Mouse (Mus musculus): ENCODE results near the gene Srp72. TPM values are rescaled to one million over a fixed set of nuclear protein-coding genes. Genes with fewer than 3 reads are reported as not detected.
A peak's percentile ranks its signal among the peaks of the same experiment; 100 is the strongest.

The Srp72 gene
- polyA plus RNA-seq, 1 experiment from 2014 or later = 123 TPM

GRCm38 (mm10) chr5:76947758-76948157 is 26.7 kb upstream of the Srp72 start:
- in situ Hi-C loops (cut with MboI; ENCODE audit: low pct_unique_long_range_greater_than_20kb) = no loop called here
- DNase-seq (ENCODE audit: low read depth, low spot score) = no peak
- no peak for TF ChIP-seq CTCF (IDR thresholded peaks at IDR 0.05)
- ATAC-seq = no peak
- CTCF ChIA-PET = interaction anchor here (0.7 to 3.2 kb wide), 7 partner anchors 12 to 46 kb away, joined by 3 to 13 read pairs (median 3); no protein-coding TSS in a partner anchor
- POLR2A ChIA-PET = no interaction called here
- H3K27me3 ChIP-seq = no peaks in the 10 kb centered on the region

GRCm38 (mm10) chr5:76950343-76951105 is 24.0 kb upstream of the Srp72 start:
- no peaks in the 10 kb centered on the region for H3K27me3 ChIP-seq
- ChIA-PET POLR2A (interaction anchor here (0.6 to 2.7 kb wide), 8 partner anchors 9 to 483 kb away, joined by 3 to 18 read pairs (median 5); partner anchors contain the start of gene Aasdh), CTCF (interaction anchor here (0.8 to 2.3 kb wide), 12 partner anchors 9 to 62 kb away, joined by 3 to 18 read pairs (median 4); no protein-coding TSS in a partner anchor)
- ATAC-seq (peak; percentile 38), DNase-seq (ENCODE audit: low read depth, low spot score) (no peak)
- TF ChIP-seq CTCF (IDR thresholded peaks at IDR 0.05) = no peak
- in situ Hi-C loops (cut with MboI; ENCODE audit: low pct_unique_long_range_greater_than_20kb) = loop anchor here (5.0 to 10.0 kb wide), 2 partner anchors 48 to 366 kb away; partner anchors contain the start of gene Cep135

- no peak for TF ChIP-seq CTCF (IDR thresholded peaks at IDR 0.05)
- ATAC-seq (peak; percentile 90), DNase-seq (ENCODE audit: low read depth, low spot score) (peak; percentile 96)
- in situ Hi-C loops (cut with MboI; ENCODE audit: low pct_unique_long_range_greater_than_20kb) = loop anchor here (5.0 to 10.0 kb wide), 2 partner anchors 49 to 367 kb away; partner anchors contain the start of gene Cep135
- H3K27me3 ChIP-seq = no peaks in the 10 kb centered on the region
- ChIA-PET POLR2A (interaction anchor here (0.6 to 2.7 kb wide), 7 partner anchors 9 to 482 kb away, joined by 3 to 18 read pairs (median 6); partner anchors contain the start of gene Aasdh), CTCF (interaction anchor here (1.0 to 2.3 kb wide), 9 partner anchors 9 to 63 kb away, joined by 3 to 18 read pairs (median 4); no protein-coding TSS in a partner anchor)
These were observed 23.1 kb upstream of the Srp72 start, which contains the start of the genes Paics and Ppat for GRCm38 (mm10) chr5:76951106-76952027. Paics (plus strand) TSS chr5:76951307. Ppat (minus strand) TSS chr5:76951578.

- no peak for TF ChIP-seq CTCF (IDR thresholded peaks at IDR 0.05)
- DNase-seq (ENCODE audit: low read depth, low spot score) = no peak
- ChIA-PET CTCF (interaction anchor here (1.3 to 1.7 kb wide), 2 partner anchors 12 to 48 kb away, joined by 5 to 6 read pairs; partner anchors contain the start of gene Aasdh), POLR2A (interaction anchor here (1.1 to 2.2 kb wide), 2 partner anchors 46 to 48 kb away, joined by 3 to 8 read pairs; partner anchors contain the start of gene Aasdh)
- in situ Hi-C loops (cut with MboI; ENCODE audit: low pct_unique_long_range_greater_than_20kb) = loop anchor here (5.0 to 10.0 kb wide), 2 partner anchors 50 to 368 kb away; partner anchors contain the start of gene Cep135
- no peak for ATAC-seq
- no peaks in the 10 kb centered on the region for H3K27me3 ChIP-seq
These were observed 22.1 kb upstream of the Srp72 start for GRCm38 (mm10) chr5:76952112-76953040.

- ChIA-PET CTCF (interaction anchor here (0.9 to 1.7 kb wide), 6 partner anchors 9 to 49 kb away, joined by 3 to 6 read pairs (median 4); partner anchors contain the start of gene Aasdh), POLR2A (interaction anchor here (0.7 to 1.4 kb wide), 2 partner anchors 31 to 275 kb away, joined by 3 read pairs; no protein-coding TSS in a partner anchor)
- H3K27me3 ChIP-seq = no peaks in the 10 kb centered on the region
- TF ChIP-seq CTCF (IDR thresholded peaks at IDR 0.05) = no peak
- in situ Hi-C loops (cut with MboI; ENCODE audit: low pct_unique_long_range_greater_than_20kb) = loop anchor here (5.0 to 10.0 kb wide), 2 partner anchors 51 to 369 kb away; partner anchors contain the start of gene Cep135
- ATAC-seq (no peak), DNase-seq (ENCODE audit: low read depth, low spot score) (no peak)
These were observed 20.7 kb upstream of the Srp72 start for GRCm38 (mm10) chr5:76953794-76954193.

DNA sequence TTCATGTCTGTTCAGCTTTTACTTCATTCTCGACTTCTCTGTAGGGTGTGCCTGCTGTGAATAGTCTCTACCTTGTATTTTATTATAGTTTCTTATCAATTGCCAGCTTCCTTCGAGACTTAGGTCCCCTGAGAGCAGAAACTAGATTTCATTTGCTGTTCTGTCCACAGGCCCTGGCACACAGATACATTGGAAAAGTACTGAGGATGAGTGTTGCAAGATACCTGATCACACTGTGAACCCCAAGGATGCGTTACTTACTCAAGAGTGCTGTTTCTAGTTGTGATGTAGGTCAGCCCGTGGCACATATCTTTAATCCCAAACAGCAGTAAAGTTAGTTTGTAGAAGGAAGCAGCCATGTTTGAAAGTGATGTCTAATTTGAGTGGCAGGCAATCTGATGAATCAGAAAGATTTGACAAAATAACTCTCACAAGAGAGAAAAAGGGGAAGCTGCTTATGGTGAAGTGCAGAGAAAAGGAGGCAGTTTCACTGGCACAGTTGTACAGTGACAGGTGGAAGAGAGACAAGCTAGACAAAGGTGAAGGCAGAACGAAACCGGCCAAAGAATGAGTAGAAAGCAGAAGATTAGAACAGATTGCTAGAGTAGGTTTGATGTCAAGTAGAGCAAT is 20.1 kb upstream of the Srp72 start:
- in situ Hi-C loops (cut with MboI; ENCODE audit: low pct_unique_long_range_greater_than_20kb) = loop anchor here (5.0 to 10.0 kb wide), 2 partner anchors 52 to 370 kb away; partner anchors contain the start of gene Cep135
- TF ChIP-seq CTCF (IDR thresholded peaks at IDR 0.05) = no peak
- no peak for ATAC-seq
- DNase-seq (ENCODE audit: low read depth, low spot score) = no peak
- ChIA-PET CTCF (interaction anchor here (0.9 to 1.7 kb wide), 6 partner anchors 8 to 50 kb away, joined by 3 to 6 read pairs (median 4); partner anchors contain the start of gene Aasdh), POLR2A (interaction anchor here (1.4 kb wide), 1 partner anchor 32 kb away, joined by 3 read pairs; no protein-coding TSS in a partner anchor)
- H3K27me3 ChIP-seq = no peaks in the 10 kb centered on the region

GRCm38 (mm10) chr5:76955474-76955873 is 19.0 kb upstream of the Srp72 start:
- ATAC-seq = no peak
- no peaks in the 10 kb centered on the region for H3K27me3 ChIP-seq
- ChIA-PET POLR2A (no interaction called here), CTCF (interaction anchor here (0.9 to 1.6 kb wide), 3 partner anchors 10 to 13 kb away, joined by 3 read pairs; no protein-coding TSS in a partner anchor)
- in situ Hi-C loops (cut with MboI; ENCODE audit: low pct_unique_long_range_greater_than_20kb) = loop anchor here (10.0 kb wide), 1 partner anchor 371 kb away; the partner anchor contains the start of gene Cep135
- no peak for DNase-seq (ENCODE audit: low read depth, low spot score)
- TF ChIP-seq CTCF (IDR thresholded peaks at IDR 0.05) = no peak

DNA sequence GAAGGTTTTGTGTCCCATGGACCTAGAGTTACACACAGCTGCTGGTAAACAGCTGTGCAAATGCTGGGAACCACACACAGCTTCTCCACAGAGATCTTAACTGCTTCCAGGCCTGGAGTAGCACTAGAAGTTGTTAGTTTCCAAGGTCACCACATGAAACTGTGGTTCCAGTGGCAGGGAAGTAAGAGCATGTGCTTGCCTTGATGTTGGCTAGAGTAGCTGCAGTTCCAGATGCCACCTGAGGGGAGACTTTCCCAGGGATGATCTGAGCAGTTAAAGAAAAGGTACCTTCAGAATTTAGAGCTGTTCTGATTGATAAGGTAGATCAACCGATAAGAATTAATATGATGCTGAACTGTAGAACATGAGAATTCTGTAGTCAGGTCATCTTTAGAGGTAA is 16.5 kb upstream of the Srp72 start:
- DNase-seq (ENCODE audit: low read depth, low spot score) (no peak), ATAC-seq (no peak)
- POLR2A ChIA-PET = no interaction called here
- H3K27me3 ChIP-seq = no peaks in the 10 kb centered on the region
- TF ChIP-seq CTCF (IDR thresholded peaks at IDR 0.05) = no peak
- in situ Hi-C loops (cut with MboI; ENCODE audit: low pct_unique_long_range_greater_than_20kb) = loop anchor here (10.0 kb wide), 1 partner anchor 373 kb away; the partner anchor contains the start of gene Cep135
- CTCF ChIA-PET = interaction anchor here (0.9 to 1.9 kb wide), 4 partner anchors 8 to 46 kb away, joined by 3 to 5 read pairs (median 4); no protein-coding TSS in a partner anchor
